Comparison of ENCODE assay signal across 9 mouse cellular contexts in genomic region chr2:21958802-21959201, GRCm38 (mm10).
DNase-seq lines count a peak whose midpoint lies in the region; ATAC-seq lines count a peak whose summit lies in the region.
"Had no signal": no experiment of that assay in that cellular context is flagged by ENCODE, and none has a peak within 500 bp of the region (broad histone marks: within the 10 kb centered on the region; RNA-seq: fewer than 3 reads in every experiment).

No protein-coding gene starts in this region.

- H3K9me3 ChIP-seq in heart, embryonic 16.5 days (replicated peaks; ENCODE audit: control insufficient read depth, low read length): no peaks in the 10 kb centered on the region
- H3K9me3 ChIP-seq in embryonic facial prominence, embryonic 12.5 days: no peaks in the 10 kb centered on the region
- H3K9me3 ChIP-seq in hindbrain, embryonic 16.5 days (ENCODE audit: control insufficient read depth, low read length): no peaks in the 10 kb centered on the region
- no peaks in the 10 kb centered on the region for H3K9me3 ChIP-seq in midbrain, embryonic 16.5 days (replicated peaks; ENCODE audit: control insufficient read depth, low read length, poor library complexity, severe bottlenecking)

- H3K4me2 ChIP-seq in heart, embryonic 16.5 days (ENCODE audit: low read depth, low read length): peak overlapping the region; percentile 61
- peak overlapping the region; percentile 23 for H3K4me2 ChIP-seq in embryonic facial prominence, embryonic 12.5 days (replicated peaks)
- peak overlapping the region; percentile 47 for H3K4me2 ChIP-seq in hindbrain, embryonic 16.5 days (ENCODE audit: low read length)
- H3K4me2 ChIP-seq in midbrain, embryonic 16.5 days (ENCODE audit: low read length): peak overlapping the region; percentile 27

- no peak for DNase-seq in heart, postnatal 36 days
- no peak for DNase-seq in adrenal gland, adult (ENCODE audit: inconsistent age in 2 of 2, low spot score in 1 of 2)
- no peak for DNase-seq in spleen, postnatal 36 days (ENCODE audit: low spot score in 2 of 2)
- no peak for DNase-seq in layer of hippocampus, adult 18-20 months (ENCODE audit: low spot score in 2 of 2)

- H3K4me3 ChIP-seq in heart, embryonic 16.5 days (ENCODE audit: low read length): peak overlapping the region; percentile 40
- H3K4me3 ChIP-seq in embryonic facial prominence, embryonic 12.5 days: no peak overlapping the region
- H3K4me3 ChIP-seq in hindbrain, embryonic 16.5 days (ENCODE audit: low read length): 0 out of 2 replicates have a peak overlapping the region, but pooled peaks have one; percentile 11
- H3K4me3 ChIP-seq in midbrain, embryonic 16.5 days (ENCODE audit: low read depth, low read length): no peak overlapping the region
- H3K4me3 ChIP-seq: erythroblast, embryonic 14.5 days had no signal

- peaks cover 7% of the 10 kb centered on the region; the same call in 1 of the 2 replicates for H3K4me1 ChIP-seq in heart, embryonic 16.5 days (ENCODE audit: control insufficient read depth, insufficient read depth, low read length)
- H3K4me1 ChIP-seq in embryonic facial prominence, embryonic 12.5 days: 0 out of 2 replicates have a peak, but pooled peaks cover 1% of the 10 kb centered on the region
- H3K4me1 ChIP-seq in hindbrain, embryonic 16.5 days (ENCODE audit: control insufficient read depth, insufficient read depth, low read depth, low read length): peaks cover 5% of the 10 kb centered on the region
- peaks cover 35% of the 10 kb centered on the region for H3K4me1 ChIP-seq in midbrain, embryonic 16.5 days (ENCODE audit: control insufficient read depth, insufficient read depth, low read length)

- peak overlapping the region; percentile 44; the same call in 1 of the 2 replicates for H3K9ac ChIP-seq in heart, embryonic 16.5 days (ENCODE audit: low read length)
- no peak overlapping the region for H3K9ac ChIP-seq in embryonic facial prominence, embryonic 12.5 days
- H3K9ac ChIP-seq in hindbrain, embryonic 16.5 days (ENCODE audit: low read depth, low read length): peak overlapping the region; percentile 33; the same call in 1 of the 2 replicates
- no peak overlapping the region for H3K9ac ChIP-seq in midbrain, embryonic 16.5 days (ENCODE audit: low read depth, low read length)

- H3K27ac ChIP-seq in heart, embryonic 16.5 days (ENCODE audit: low read length): peak overlapping the region; percentile 24; the same call in 1 of the 2 replicates
- no peak overlapping the region for H3K27ac ChIP-seq in embryonic facial prominence, embryonic 12.5 days
- peak overlapping the region; percentile 65 for H3K27ac ChIP-seq in hindbrain, embryonic 16.5 days (ENCODE audit: low read depth, low read length)
- peak overlapping the region; percentile 68 for H3K27ac ChIP-seq in midbrain, embryonic 16.5 days (ENCODE audit: low read length)

- H3K27me3 ChIP-seq in heart, embryonic 16.5 days (ENCODE audit: control insufficient read depth, insufficient read depth, low read length): no peaks in the 10 kb centered on the region
- no peaks in the 10 kb centered on the region for H3K27me3 ChIP-seq in embryonic facial prominence, embryonic 12.5 days
- H3K27me3 ChIP-seq in hindbrain, embryonic 16.5 days (replicated peaks; ENCODE audit: control insufficient read depth, insufficient read depth, low read length): no peaks in the 10 kb centered on the region
- H3K27me3 ChIP-seq in midbrain, embryonic 16.5 days (ENCODE audit: control insufficient read depth, insufficient read depth, low read depth, low read length): no peaks in the 10 kb centered on the region

- intact Hi-C loops in heart, postnatal 36 days (cut with DNase I): loop anchor here (2.0 kb wide), 1 partner anchor 762 kb away; no protein-coding TSS in a partner anchor

- WGBS in heart, embryonic 16.5 days: 44% methylated on average over 3 of the region's 3 CpGs
- 52% methylated on average over 3 of the region's 3 CpGs for WGBS in embryonic facial prominence, embryonic 12.5 days
- WGBS in hindbrain, embryonic 16.5 days: 33% methylated on average over 3 of the region's 3 CpGs
- 33% methylated on average over 3 of the region's 3 CpGs for WGBS in midbrain, embryonic 16.5 days

- no peaks in the 10 kb centered on the region for H3K36me3 ChIP-seq in heart, embryonic 16.5 days (ENCODE audit: control insufficient read depth, insufficient read depth)
- no peaks in the 10 kb centered on the region for H3K36me3 ChIP-seq in embryonic facial prominence, embryonic 12.5 days
- H3K36me3 ChIP-seq in hindbrain, embryonic 16.5 days (ENCODE audit: control insufficient read depth, insufficient read depth, low read length): no peaks in the 10 kb centered on the region
- no peaks in the 10 kb centered on the region for H3K36me3 ChIP-seq in midbrain, embryonic 16.5 days (ENCODE audit: control insufficient read depth, insufficient read depth, low read length)

- ATAC-seq in heart, embryonic 16.5 days (replicated peaks; ENCODE audit: extremely low read depth, insufficient read depth, low FRiP score): no peak
- ATAC-seq in embryonic facial prominence, embryonic 12.5 days (ENCODE audit: insufficient number of reproducible peaks, insufficient read depth, low FRiP score, low TSS enrichment): no peak
- ATAC-seq in hindbrain, embryonic 16.5 days: peak; percentile 52; the same call in 1 of the 2 replicates
- peak; percentile 61 for ATAC-seq in midbrain, embryonic 16.5 days

Comparison
In these comparisons a context has a peak if more than half of its experiments do, and no peak if none do; other contexts are left out.
1. ATAC-seq: peak in hindbrain, embryonic 16.5 days (single experiment) and midbrain, embryonic 16.5 days (single experiment); none in heart, embryonic 16.5 days (single experiment) and embryonic facial prominence, embryonic 12.5 days (single experiment).
2. H3K4me3 ChIP-seq: peak in heart, embryonic 16.5 days (single experiment) and hindbrain, embryonic 16.5 days (single experiment); none in embryonic facial prominence, embryonic 12.5 days (single experiment) and midbrain, embryonic 16.5 days (single experiment).
3. H3K9ac ChIP-seq: peak in heart, embryonic 16.5 days (single experiment) and hindbrain, embryonic 16.5 days (single experiment); none in embryonic facial prominence, embryonic 12.5 days (single experiment) and midbrain, embryonic 16.5 days (single experiment).
4. Peak in every context shown above with its lines, with median percentiles within 50 percentile points of each other: H3K4me2 ChIP-seq.